Mouse (Mus musculus): Measurements from ENCODE around the gene Uaca. TPM values are rescaled to one million over a fixed set of nuclear protein-coding genes. Genes with fewer than 3 reads are reported as not detected.
A peak's percentile ranks its signal among the peaks of the same experiment; 100 is the strongest.

Gene Uaca
- polyA plus RNA-seq, 1 experiment from 2014 or later: 27.4 TPM

- no peak overlapping the region for H3K27ac ChIP-seq
- no peaks in the 10 kb centered on the region for H3K9me3 ChIP-seq
- no peaks in the 10 kb centered on the region for H3K27me3 ChIP-seq
- no peak overlapping the region for H3K4me3 ChIP-seq
- 88% methylated on average over 9 of the region's 9 CpGs for WGBS
- H3K9ac ChIP-seq: no peak overlapping the region
- no peak for ATAC-seq (ENCODE audit: insufficient number of reproducible peaks, insufficient read depth, low FRiP score, low TSS enrichment, low read depth)
- H3K4me2 ChIP-seq: no peak overlapping the region
- peaks cover 37% of the 10 kb centered on the region for H3K36me3 ChIP-seq
- H3K4me1 ChIP-seq: no peaks in the 10 kb centered on the region
These were observed 70.3 kb downstream of the Uaca start for GRCm38 (mm10) chr9:60864664-60865063.

- H3K27me3 ChIP-seq: no peaks in the 10 kb centered on the region
- 46% methylated on average over 4 of the region's 4 CpGs for WGBS
- no peak overlapping the region for H3K27ac ChIP-seq
- H3K36me3 ChIP-seq: peaks cover 37% of the 10 kb centered on the region
- H3K4me2 ChIP-seq: no peak overlapping the region
- H3K9ac ChIP-seq: peak overlapping the region; percentile 12; the same call in 1 of the 2 replicates
- H3K4me1 ChIP-seq: no peaks in the 10 kb centered on the region
- H3K4me3 ChIP-seq: no peak overlapping the region
- H3K9me3 ChIP-seq: no peaks in the 10 kb centered on the region
- ATAC-seq (ENCODE audit: insufficient number of reproducible peaks, insufficient read depth, low FRiP score, low TSS enrichment, low read depth): no peak
These were observed 71.5 kb downstream of the Uaca start for GRCm38 (mm10) chr9:60865866-60866265.

GRCm38 (mm10) chr9:60870451-60870850 is 76.1 kb downstream of the Uaca start:
- Histone ChIP-seq H3K27ac (no peak overlapping the region), H3K9ac (no peak overlapping the region), H3K27me3 (no peaks in the 10 kb centered on the region), H3K4me1 (no peaks in the 10 kb centered on the region), H3K4me2 (no peak overlapping the region), H3K36me3 (peaks cover 33% of the 10 kb centered on the region), H3K9me3 (no peaks in the 10 kb centered on the region), H3K4me3 (no peak overlapping the region)
- no peak for ATAC-seq (ENCODE audit: insufficient number of reproducible peaks, insufficient read depth, low FRiP score, low TSS enrichment, low read depth)
- 78% methylated on average over 18 of the region's 18 CpGs for WGBS

- Histone ChIP-seq H3K4me3 (no peak overlapping the region), H3K9ac (no peak overlapping the region), H3K27me3 (no peaks in the 10 kb centered on the region), H3K4me1 (no peaks in the 10 kb centered on the region), H3K27ac (no peak overlapping the region), H3K4me2 (no peak overlapping the region), H3K36me3 (peaks cover 33% of the 10 kb centered on the region), H3K9me3 (no peaks in the 10 kb centered on the region)
- no peak for ATAC-seq (ENCODE audit: insufficient number of reproducible peaks, insufficient read depth, low FRiP score, low TSS enrichment, low read depth)
- 88% methylated on average over 28 of the region's 28 CpGs for WGBS
These were observed 76.7 kb downstream of the Uaca start for GRCm38 (mm10) chr9:60870919-60871503.

GRCm38 (mm10) chr9:60873257-60874054 is 79.1 kb downstream of the Uaca start:
- WGBS: 81% methylated on average over 13 of the region's 13 CpGs
- H3K27ac ChIP-seq: no peak overlapping the region
- H3K4me1 ChIP-seq: 0 out of 2 replicates have a peak, but pooled peaks cover 2% of the 10 kb centered on the region
- no peak overlapping the region for H3K4me2 ChIP-seq
- no peaks in the 10 kb centered on the region for H3K27me3 ChIP-seq
- no peaks in the 10 kb centered on the region for H3K9me3 ChIP-seq
- no peak overlapping the region for H3K9ac ChIP-seq
- no peak overlapping the region for H3K4me3 ChIP-seq
- H3K36me3 ChIP-seq: peaks cover 38% of the 10 kb centered on the region
- ATAC-seq (ENCODE audit: insufficient number of reproducible peaks, insufficient read depth, low FRiP score, low TSS enrichment, low read depth): no peak

- Histone ChIP-seq H3K27ac (no peak overlapping the region), H3K9me3 (no peaks in the 10 kb centered on the region), H3K36me3 (peaks cover 38% of the 10 kb centered on the region), H3K9ac (no peak overlapping the region), H3K4me1 (0 out of 2 replicates have a peak, but pooled peaks cover 2% of the 10 kb centered on the region), H3K27me3 (no peaks in the 10 kb centered on the region), H3K4me2 (no peak overlapping the region), H3K4me3 (no peak overlapping the region)
- 91% methylated on average over 8 of the region's 8 CpGs for WGBS
- ATAC-seq (ENCODE audit: insufficient number of reproducible peaks, insufficient read depth, low FRiP score, low TSS enrichment, low read depth): no peak
These were observed 79.7 kb downstream of the Uaca start for GRCm38 (mm10) chr9:60874055-60874392.

- ATAC-seq (ENCODE audit: insufficient number of reproducible peaks, insufficient read depth, low FRiP score, low TSS enrichment, low read depth): no peak
- Histone ChIP-seq H3K4me2 (no peak overlapping the region), H3K27me3 (no peaks in the 10 kb centered on the region), H3K4me3 (no peak overlapping the region), H3K36me3 (peaks cover 29% of the 10 kb centered on the region), H3K27ac (no peak overlapping the region), H3K4me1 (0 out of 2 replicates have a peak, but pooled peaks cover 2% of the 10 kb centered on the region), H3K9ac (no peak overlapping the region), H3K9me3 (no peaks in the 10 kb centered on the region)
- WGBS: 83% methylated on average over 9 of the region's 9 CpGs
These were observed 81.7 kb downstream of the Uaca start for GRCm38 (mm10) chr9:60876085-60876484.

GRCm38 (mm10) chr9:60876531-60876930 is 82.2 kb downstream of the Uaca start:
- WGBS: 53% methylated on average over 8 of the region's 8 CpGs

GRCm38 (mm10) chr9:60878051-60878557 is 83.8 kb downstream of the Uaca start:
- no peak overlapping the region for H3K4me2 ChIP-seq
- H3K27me3 ChIP-seq: no peaks in the 10 kb centered on the region
- H3K9ac ChIP-seq: no peak overlapping the region
- peaks cover 22% of the 10 kb centered on the region; the same call in 1 of the 2 replicates for H3K36me3 ChIP-seq
- no peak for ATAC-seq (ENCODE audit: insufficient number of reproducible peaks, insufficient read depth, low FRiP score, low TSS enrichment, low read depth)
- H3K9me3 ChIP-seq: 0 out of 2 replicates have a peak, but pooled peaks cover 6% of the 10 kb centered on the region
- H3K4me3 ChIP-seq: no peak overlapping the region
- WGBS: 74% methylated on average over 8 of the region's 8 CpGs
- 0 out of 2 replicates have a peak, but pooled peaks cover 2% of the 10 kb centered on the region for H3K4me1 ChIP-seq
- H3K27ac ChIP-seq: no peak overlapping the region

More at GRCm38 (mm10) chr9:60876531-60876930, 82.2 kb downstream of the Uaca start:
- no peak overlapping the region for H3K4me3 ChIP-seq
- no peak overlapping the region for H3K4me2 ChIP-seq
- H3K27me3 ChIP-seq: no peaks in the 10 kb centered on the region
- no peak overlapping the region for H3K9ac ChIP-seq
- H3K36me3 ChIP-seq: peaks cover 25% of the 10 kb centered on the region
- ATAC-seq (ENCODE audit: insufficient number of reproducible peaks, insufficient read depth, low FRiP score, low TSS enrichment, low read depth): no peak
- H3K4me1 ChIP-seq: 0 out of 2 replicates have a peak, but pooled peaks cover 2% of the 10 kb centered on the region
- no peaks in the 10 kb centered on the region for H3K9me3 ChIP-seq
- H3K27ac ChIP-seq: no peak overlapping the region

GRCm38 (mm10) chr9:60878630-60879029 is 84.3 kb downstream of the Uaca start:
- Histone ChIP-seq H3K4me3 (no peak overlapping the region), H3K4me1 (0 out of 2 replicates have a peak, but pooled peaks cover 2% of the 10 kb centered on the region), H3K9ac (no peak overlapping the region), H3K27me3 (no peaks in the 10 kb centered on the region), H3K9me3 (0 out of 2 replicates have a peak, but pooled peaks cover 6% of the 10 kb centered on the region), H3K4me2 (no peak overlapping the region), H3K36me3 (peaks cover 23% of the 10 kb centered on the region; the same call in 1 of the 2 replicates), H3K27ac (no peak overlapping the region)
- ATAC-seq (ENCODE audit: insufficient number of reproducible peaks, insufficient read depth, low FRiP score, low TSS enrichment, low read depth): no peak
- WGBS: 64% methylated on average over 3 of the region's 3 CpGs

- H3K9me3 ChIP-seq: 0 out of 2 replicates have a peak, but pooled peaks cover 6% of the 10 kb centered on the region
- H3K4me2 ChIP-seq: no peak overlapping the region
- no peak for ATAC-seq (ENCODE audit: insufficient number of reproducible peaks, insufficient read depth, low FRiP score, low TSS enrichment, low read depth)
- no peak overlapping the region for H3K9ac ChIP-seq
- peaks cover 15% of the 10 kb centered on the region for H3K4me1 ChIP-seq
- no peak overlapping the region for H3K27ac ChIP-seq
- 50% methylated on average over 6 of the region's 6 CpGs for WGBS
- H3K27me3 ChIP-seq: no peaks in the 10 kb centered on the region
- H3K36me3 ChIP-seq: peaks cover 12% of the 10 kb centered on the region; the same call in 1 of the 2 replicates
- no peak overlapping the region for H3K4me3 ChIP-seq
These were observed 90.8 kb downstream of the Uaca start for GRCm38 (mm10) chr9:60885148-60885547.
